Mouse (Mus musculus) 3134 (cell line): ENCODE data around the gene Bsph1.
"Not testable (repeated sequence)": the region's sequence is repeated elsewhere in the genome, so short reads cannot be mapped to it uniquely, and the experiment has no call there.

Experiments
- DNase-seq: peaks from one replicate; pipeline ENCODE4 v3.0.0-alpha.2; 2011; ENCODE audit warnings: low spot score; ENCODE audit not compliant: insufficient read length; ENCODE audit errors: extremely low read depth

Bsph1 gene

GRCm38 (mm10) chr7:13450541-13450940, at the start of gene Bsph1:
Gene Bsph1, plus strand, starts transcription at chr7:13450841.
- not testable (repeated sequence) for DNase-seq

- DNase-seq = no peak
These were observed 60.9 kb downstream of the Bsph1 start for GRCm38 (mm10) chr7:13511539-13511938.
